Mouse (Mus musculus) lung, adult 10 weeks (tissue): ENCODE results near the gene Gm9972. TPM values are rescaled to one million over a fixed set of nuclear protein-coding genes. Genes with fewer than 3 reads are reported as not detected.

ENCODE experiments used
- polyA plus RNA-seq: library from polyadenylated mRNA; stranded (reverse); fragments of 350-450 nt; fragmentation: Illumina TruSeq; extraction: RNeasy Lipid Tissue Mini Kit (QIAGEN cat#74804); gene quantifications from one replicate; pipeline ENCODE4 v1.2.3, GENCODE M21; 2014; ENCODE audit warnings: low read depth, low replicate concordance; ENCODE audit not compliant: insufficient read depth

The Gm9972 gene
- not detected for polyA plus RNA-seq

GRCm38 (mm10) chr11:43035446-43035845 lies at the start of gene Gm9972:
Gene Gm9972 (plus strand): TSS chr11:43035746.

Other genes with a start within 250 kb of the Gm9972 start
- 0.06 TPM for gene Atp10b, start 114.1 kb downstream of the Gm9972 start, polyA plus RNA-seq